Mouse (Mus musculus) thymus, postnatal 10 days (tissue): ENCODE data around the gene Adamts15.

Experiments
- DNase-seq, 2 experiments: peaks; one replicate each; pipeline ENCODE4 v3.0.0; 2021; ENCODE audit warnings: low spot score in 2 of 2

The Adamts15 gene

DNA sequence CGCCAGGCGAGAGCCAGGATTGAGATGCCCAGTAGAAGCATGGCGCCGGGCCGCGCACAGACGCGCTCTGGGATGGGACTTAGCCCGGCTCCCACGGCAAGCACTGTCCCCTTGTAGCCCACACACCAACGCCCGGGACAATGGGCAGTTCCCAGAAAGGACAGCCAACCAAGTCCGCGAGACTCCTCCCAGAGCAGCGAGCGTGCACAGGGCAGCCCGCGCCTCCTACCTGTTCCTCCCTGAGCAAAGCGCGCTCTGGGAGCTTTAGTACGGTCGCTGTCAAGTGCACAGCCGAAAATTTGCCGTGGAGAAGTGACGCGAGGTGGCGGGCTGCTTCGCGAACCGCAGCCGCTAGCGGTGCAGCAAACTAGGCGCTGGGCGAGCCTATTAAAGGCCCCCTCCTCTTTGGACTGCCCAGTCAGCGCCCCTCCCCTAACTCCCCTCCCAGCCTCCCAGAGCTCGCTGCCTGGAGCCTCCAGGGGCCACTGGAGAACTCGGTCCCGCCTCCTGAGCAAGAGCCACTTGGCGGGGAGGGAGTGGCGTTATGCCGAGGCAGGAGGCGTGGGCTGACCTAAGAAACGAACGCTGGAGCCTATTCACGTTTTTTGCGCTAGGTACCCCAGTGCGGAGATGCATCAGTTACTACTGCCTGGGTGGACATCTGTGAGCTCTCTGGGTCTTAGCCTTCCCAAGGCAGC is at the start of gene Adamts15:
TSS of gene Adamts15 (minus strand) at position 256 of the 698 bp plus-strand sequence.
- no peak for DNase-seq

DNA sequence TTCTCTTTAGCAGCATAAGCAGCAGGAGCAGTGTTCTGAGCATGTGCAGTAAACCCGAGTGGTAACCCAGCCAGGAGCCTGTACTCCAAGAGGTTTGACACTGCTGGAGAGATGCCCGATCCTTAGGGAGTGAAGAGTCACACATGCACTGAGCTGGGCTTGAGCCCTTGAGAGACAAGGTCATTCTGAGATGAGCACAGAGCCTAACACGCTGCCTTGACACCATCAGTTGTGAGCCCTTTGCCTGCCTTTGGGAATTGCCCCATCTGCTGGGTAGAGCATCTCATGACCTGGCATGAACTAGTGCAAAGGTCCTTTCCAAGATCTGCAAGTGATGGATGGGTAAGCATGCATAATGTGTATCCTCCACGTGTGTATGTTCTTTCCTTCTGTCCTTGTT is 49.7 kb upstream of the Adamts15 start:
- no peak for DNase-seq

DNA sequence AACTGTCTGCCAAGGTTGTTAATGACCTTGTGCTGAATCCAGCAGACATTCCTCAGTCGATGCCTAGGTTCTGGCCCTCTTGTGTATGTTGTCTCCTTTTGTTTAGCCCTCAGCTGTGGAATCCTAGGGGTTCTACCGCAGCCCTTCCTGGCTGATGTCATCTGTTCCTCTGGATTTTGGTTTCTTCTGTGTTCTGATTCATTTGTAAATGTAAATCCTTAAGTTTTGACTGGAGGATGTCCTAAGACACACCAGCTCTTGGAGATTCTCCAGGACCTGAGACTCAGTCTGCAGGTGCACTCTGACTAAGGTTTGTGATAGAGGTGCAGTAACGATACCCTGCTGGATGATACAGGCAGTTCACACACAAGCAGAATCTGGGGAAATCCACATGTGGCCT is 47.7 kb upstream of the Adamts15 start:
- DNase-seq: no peak

DNA sequence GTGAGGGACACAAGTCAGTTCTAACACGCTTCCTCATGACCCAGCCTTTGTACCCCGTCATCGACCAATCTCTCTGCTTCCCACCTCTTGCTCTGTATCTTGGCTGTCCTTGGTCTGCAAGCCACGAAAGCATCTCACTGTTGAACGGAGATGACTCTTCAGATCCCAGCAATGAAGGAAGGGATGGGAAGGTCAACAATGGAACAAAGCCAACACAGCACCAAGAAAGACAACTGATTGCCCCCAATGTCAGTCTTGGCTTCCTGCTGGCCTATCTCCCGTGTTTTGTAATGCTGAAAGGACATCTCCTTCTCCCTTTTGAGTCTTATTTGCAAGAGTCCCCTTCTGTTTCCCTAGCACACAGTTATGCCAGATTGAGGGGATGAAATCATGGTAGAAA is 45.9 kb upstream of the Adamts15 start:
- DNase-seq: no peak

DNA sequence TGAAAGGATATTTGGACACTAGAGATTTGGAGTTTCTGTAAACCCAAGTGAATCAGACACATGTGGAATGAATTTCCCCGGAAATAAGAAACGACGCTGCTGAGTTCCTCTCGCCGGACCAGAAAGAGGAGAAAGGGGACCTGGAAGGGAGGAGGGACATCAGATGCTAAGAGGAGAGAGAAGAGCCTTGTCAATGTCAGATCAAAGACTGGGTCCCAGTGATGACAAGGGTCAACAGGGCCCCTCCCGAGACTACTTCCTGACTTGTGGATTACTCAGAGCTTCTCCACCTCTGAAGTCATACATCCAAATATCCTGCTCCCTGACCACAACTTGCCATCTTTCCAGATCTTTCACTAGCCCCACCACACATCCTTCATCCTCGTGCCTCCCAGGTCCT is 44.6 kb upstream of the Adamts15 start:
- no peak for DNase-seq

DNA sequence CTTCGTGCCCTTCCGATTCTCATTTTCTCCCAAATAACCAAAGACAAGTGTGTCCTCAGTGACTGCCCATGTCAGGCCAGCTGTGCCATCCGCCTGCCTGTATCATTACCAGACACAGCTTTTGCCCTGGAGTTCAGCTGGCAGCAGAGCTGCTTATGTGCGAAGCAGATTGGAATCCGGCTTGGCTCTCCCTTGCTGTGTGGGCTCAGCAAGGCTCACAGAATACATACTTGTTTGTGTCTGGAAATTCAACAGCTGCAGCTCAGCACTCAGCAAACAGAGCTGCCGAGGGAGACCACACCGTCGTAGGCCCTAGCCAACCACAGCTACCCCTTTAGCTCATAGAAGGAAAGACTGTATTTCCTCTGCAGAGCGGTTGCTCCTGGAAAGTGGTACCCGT is 42.4 kb upstream of the Adamts15 start:
- no peak for DNase-seq

DNA sequence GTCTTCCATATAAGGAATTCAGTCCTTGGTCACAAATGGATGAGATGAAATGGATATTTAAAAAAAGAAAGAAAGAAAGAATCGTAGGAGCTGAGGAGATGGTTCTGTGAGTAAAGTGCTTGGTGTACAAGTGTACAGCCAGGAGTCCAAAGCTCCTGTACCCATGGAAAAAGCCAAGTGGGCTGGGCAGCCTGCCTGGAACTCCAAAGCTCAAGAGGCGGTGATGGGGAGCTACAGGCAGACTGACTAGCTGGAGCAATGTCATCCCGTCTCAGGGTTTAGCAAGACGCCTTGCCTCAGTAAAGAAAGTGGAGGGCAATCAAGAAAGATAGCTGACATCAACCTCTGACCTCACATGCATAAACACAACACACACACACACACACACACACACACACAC is 41.5 kb upstream of the Adamts15 start:
- no peak for DNase-seq

DNA sequence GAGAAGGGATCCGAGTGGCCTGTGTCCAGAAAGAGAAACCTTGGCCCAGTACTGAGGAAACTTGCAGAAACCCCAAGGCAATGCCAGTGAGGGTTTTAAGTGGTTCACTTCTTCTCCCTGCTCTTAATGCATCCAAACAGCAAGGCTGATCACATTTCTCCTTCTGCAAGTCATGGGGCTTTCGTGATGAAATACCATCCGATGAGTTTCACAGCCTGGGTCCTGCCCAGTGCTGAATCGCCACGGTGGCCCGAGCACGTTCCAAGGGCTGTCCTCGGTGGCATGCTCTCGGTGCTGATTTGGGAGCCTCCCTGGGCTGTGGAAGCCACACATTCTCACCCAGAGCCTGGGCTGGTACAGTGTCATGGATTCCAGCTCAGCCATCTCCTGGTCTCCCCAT is 33.0 kb upstream of the Adamts15 start:
- no peak for DNase-seq

DNA sequence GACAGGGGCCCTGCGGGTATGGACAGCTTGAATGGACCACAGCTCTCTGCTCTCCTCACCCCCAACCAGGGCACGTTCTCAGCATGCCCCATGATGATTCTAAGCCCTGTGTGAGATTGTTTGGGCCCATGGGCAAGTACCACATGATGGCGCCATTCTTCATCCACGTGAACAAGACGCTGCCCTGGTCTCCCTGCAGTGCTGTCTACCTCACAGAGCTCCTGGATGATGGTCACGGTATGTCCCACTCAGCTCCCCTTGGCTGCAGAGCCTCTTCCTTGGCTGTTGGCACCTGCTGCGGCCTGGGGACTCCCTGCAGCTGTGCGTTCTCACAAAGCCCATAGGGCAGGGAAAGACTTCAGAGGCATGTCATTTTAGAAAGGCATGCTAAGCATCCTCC is 31.0 kb upstream of the Adamts15 start:
- no peak for DNase-seq

DNA sequence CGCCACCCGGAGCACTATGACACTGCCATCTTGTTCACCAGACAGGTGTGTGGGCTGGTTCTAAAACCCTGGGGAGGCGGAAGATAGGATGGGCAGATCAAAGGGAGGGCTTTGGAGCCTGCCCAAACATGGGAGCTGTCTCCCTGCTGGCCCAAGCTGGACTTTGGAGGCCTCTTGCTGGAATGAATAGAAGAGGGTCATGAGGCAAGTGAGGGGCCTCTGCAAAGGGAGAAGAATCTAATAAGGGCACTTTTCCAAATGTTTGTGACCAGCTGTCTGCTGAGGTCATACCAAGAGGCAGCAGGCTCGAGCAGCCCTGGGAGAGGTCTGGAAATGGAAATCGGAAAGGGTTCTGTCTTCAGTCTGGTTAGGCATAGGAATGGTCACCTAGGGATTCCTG is 29.2 kb upstream of the Adamts15 start:
- no peak for DNase-seq

DNA sequence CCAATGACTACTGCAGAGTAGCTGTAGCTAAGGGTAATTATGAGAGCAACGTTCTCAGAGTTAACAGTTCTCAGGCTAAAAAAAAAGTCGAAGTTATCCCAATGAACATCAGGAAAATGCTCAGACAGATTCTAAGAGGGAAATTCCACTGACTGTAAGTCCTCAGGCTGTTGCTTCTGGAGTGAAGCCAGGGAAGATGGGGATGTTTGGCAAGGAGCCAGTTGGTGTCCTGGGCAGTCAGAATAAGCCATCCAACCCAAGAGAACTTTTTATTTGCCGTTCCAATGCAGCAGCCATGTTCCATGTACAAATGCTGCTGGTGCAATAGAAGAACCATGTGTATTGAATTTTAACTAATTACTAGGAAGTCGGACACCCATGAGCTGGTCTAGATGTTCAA is 28.3 kb upstream of the Adamts15 start:
- DNase-seq: no peak

DNA sequence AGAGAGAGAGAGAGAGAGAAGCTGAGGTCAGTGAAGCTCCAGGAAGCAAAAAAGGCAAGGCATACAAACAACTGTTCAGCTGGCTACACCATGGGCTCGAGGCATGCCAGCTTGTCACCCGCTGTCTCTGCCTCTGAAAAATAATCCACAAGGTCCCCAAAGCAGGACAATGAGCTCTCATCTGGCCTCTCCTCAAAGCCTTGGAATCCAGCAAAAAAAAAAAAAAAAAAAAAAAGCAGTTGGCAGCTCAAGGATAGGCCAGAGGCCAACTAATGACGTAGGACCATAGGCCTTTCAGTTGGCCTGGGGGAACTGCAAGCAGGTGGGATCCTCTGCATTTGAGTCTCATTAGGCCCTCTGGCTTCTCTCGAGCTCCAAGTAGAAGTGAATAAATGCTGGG is 27.7 kb upstream of the Adamts15 start:
- DNase-seq: no peak

DNA sequence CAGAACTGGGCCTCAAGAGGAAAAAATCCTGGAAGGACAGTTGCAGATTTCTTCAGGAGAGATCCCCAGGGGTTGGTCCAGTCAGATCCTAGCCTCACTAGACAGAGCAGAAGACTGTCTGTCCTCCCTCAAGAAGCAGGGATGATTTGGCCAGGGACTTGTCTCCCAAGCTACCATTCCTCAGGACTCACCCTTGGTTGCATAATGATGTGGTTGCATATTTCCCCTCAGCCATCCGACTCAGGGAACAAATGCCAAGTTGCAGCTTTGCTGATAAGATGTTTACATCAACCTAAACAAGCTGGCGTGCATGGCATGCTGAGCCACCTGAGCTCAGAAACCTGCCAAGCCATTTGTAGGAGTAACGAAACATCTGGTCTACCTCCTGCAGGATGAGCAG is 27.2 kb upstream of the Adamts15 start:
- DNase-seq: no peak

DNA sequence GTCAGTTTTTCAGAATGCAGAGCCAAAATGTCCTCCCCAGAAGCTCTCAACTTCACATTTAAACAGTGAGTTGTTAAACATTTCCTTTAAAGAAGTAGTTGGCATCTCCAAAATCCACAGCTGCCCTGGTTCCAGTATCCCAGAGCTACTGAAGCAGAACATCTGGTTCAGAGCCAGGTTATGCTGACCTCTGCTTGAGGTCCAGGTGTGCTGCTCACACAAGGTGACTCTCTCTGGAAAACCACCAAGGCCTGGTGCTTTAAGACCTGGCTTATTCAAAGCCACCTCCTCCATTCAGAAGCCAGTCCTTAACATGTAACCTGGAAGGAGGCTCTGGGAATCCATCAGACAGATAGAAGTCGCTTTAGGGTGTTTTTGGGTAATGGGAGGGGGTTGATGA is 23.0 kb upstream of the Adamts15 start:
- no peak for DNase-seq

DNA sequence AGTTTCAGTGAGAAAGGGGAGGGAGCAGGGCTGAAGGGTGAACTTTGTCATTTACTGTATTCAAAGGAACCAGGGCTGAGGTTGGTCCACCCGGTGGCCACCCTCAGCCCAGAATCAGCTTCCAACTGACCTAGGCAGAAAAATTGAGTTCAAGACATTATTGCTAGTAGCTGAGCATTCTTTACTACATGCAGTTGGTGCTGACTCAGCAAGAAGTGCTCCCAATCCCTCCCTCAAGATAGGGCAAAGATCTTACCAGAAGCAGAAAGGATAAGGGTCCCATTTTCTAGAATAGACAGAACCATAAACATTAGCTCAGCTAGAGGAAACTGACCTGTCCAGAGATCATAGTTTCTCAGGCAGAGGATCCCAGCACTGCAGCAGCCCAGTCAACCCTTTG is 22.0 kb upstream of the Adamts15 start:
- no peak for DNase-seq

DNA sequence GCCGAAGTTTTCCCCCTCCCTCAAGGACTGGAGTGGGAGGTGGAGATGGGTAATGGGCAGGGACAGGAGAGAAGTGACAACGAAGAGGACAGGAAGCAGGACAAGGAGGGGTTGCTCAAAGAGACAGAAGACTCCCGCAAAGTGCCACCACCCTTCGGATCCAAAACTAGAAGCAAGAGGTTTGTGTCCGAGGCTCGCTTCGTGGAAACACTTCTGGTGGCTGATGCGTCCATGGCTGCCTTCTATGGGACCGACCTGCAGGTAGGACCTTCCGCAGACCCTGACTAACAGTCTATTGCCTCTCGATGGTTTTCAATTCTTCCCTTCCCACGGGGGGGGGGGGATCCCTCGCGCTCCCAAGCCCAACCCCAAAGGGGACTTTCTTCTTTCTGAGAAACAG is 21.1 kb upstream of the Adamts15 start:
- no peak for DNase-seq

DNA sequence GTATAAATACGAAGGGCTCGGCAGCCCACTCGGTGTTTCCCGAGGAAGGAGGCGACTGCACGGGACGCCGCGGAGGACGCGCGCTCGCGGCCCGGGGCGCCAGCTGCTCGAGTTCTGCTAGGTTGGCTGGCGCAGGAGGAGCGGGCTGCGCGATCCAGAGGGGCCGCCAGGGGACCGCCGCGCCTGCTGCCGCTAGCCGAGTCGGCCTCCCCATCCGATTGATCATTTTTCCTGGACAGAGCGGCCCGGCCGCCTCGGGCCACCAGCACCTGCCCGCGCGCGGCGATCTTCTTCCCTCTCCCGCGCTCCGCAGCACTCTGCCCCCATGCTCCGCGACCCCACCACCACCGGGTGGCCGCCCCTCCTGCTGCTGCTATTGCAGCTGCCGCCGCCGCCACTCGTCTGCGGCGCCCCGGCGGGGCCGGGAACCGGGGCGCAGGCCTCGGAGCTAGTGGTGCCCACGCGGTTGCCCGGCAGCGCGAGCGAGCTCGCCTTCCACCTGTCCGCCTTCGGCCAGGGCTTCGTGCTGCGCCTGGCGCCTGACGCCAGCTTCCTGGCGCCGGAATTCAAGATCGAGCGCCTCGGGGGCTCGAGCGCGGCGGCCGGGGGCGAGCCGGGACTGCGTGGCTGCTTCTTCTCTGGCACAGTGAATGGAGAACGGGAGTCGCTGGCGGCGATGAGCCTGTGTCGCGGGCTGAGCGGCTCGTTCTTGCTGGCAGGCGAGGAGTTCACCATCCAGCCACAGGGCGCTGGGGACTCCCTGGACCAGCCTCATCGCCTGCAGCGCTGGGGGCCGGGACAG is 20.5 kb upstream of the Adamts15 start, which contains the start of gene Adamts8:
TSS of gene Adamts8 (plus strand) at position 51 of the 802 bp plus-strand sequence.
- peak in 1 of 2 experiments; percentile 6 for DNase-seq

DNA sequence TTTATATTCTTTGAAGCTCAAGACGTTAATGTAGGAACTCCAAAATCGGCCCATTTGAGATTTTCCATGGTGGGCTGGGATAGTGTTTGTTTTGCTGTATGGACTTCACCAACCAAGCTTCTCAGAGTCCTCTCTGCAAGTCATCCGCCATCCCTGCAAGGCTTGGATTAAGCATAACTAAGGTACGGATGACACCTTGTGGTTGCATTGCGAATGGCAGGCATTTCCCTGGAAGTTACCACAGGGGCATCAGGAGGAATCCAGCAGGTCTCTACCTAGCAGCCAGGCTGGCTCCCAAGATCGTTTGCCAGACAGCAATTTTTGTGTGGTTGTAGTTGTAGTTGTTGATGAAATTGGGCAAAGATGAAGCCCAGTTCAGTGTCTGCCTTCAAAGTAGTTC is 18.1 kb upstream of the Adamts15 start:
- peak; percentile 18 to 58 for DNase-seq

DNA sequence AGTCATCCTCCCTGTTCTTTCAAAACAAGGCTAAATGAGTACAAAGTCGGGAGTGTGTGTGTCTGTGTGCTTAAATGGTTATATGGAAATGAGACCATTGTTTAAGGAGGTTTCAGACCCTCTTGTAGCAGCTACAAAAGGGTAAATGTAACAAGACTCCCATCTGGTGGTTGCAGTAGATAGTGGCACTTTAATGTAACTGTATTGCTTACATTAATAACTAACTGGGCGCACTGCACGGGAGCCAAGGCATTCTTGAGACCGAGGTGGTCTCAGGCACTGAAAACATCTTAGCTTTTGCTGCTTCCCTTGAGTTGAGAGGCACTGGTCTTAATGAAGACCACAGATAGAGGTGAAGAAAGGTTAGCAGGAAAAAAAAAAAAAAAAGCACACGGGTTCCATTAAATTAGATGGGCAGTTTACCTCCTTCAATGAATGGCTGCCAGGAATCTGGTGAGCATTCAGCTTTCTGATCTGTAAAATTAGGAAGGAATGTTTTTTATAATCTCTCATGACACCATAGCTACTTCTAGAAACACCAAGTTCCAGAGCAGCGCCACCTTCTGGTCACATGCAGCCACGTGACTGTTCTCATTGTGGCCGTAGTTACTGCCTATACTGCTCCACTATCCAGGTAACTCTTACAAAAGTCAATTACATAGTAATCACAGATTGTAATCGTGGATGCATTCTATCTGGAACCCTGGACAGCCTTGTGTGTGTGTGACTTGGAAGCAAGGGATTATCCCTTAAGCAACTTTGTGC is 14.6 kb upstream of the Adamts15 start:
- DNase-seq: no peak

DNA sequence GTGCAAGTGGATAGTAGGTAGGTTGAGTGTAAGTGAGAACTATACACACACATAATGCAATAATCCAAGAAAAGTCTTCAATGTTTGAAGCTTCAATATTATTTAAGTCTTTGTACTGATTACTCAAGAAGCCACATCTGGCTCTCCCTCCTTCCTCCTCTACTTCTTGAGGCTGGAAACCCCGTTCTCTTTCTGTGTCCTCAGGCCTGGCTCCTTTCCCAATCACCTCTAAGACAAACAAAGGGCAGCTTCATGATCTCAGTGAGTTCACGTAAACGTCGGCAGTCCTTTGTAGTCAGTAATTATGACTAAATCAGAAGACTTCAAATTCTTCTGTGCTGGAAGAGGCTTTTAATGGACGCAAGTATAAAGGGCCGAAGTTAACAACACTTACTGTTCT is 12.6 kb upstream of the Adamts15 start:
- no peak for DNase-seq

DNA sequence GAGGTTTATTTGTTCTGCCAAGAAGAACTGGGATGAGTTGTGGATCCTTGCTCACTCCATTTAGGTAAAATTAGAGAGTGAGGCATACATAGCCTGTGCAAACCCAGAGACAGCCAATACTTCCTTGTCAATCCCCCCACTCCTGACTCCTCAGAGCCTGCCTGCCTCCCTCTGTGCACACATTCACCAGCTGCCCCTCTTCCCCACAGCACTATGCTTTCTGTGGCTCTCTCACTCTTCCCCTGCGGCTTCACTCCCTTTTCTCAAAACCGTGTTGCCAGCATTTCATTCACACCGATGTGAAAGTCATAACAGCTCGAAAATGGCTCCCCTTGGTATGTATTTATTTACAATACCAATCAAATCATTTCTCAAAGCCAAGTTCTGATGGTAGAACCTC is 10.1 kb upstream of the Adamts15 start:
- DNase-seq: no peak

DNA sequence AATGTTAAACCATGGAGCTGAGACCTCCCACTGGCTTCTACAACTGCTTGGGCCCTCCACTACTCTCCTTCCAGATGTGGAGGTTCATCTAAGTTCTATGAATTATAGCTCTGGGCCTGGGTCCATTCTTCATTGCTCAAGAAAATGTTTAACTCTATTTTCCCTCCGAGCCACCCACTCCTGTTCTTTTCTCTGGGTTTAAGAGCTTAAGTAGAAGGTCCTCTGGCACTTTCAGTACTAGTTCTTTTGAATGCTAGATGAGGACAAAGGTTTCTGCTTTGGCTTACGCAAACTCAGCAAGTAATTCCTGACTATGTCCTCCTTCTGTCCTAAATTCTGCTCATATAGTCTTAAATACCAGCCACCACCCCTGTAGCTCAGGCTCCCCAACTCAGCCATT is 6.5 kb upstream of the Adamts15 start:
- DNase-seq: no peak
